Mouse (Mus musculus): ENCODE results near the gene Sec16a.

The Sec16a gene

DNA sequence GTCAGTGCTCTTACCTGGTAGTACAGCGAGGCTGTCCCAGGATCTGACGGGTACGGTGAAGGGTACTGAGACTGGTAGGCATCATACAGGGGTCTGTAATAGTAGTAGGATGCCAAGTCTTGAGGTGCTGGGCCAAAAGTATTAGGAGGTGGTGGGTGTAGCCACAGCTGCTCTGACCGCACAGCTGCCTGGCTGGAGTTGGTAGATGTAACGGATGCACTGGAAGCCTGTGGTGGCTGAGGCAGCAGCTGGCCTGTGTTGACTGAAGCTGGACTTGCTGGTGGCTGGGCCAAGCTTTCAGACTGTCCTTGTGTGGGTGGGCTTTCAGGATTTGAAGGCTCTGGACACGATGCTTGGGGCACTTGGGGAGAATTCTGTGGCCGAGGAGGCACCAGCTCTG, 6.6 kb downstream of the Sec16a start:
- no peak for DNase-seq

DNA sequence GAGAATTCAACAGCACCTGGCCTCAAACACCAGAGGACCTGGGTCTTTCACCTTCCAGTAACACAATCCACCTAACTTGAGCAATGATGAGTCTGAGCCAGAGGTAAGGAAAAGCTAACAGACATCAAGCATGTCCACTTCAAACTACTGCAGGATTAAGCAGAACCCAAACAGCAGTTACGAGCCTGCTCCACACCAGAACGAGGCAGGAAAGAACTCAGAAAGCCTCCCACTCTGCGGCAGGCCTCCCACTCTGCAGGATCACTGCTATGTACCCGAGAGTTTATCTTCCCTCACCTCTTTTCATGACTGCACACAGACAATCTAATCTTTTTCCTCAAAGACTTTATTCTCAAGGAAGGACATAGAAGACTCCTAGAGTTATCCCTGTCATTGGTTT, 7.8 kb downstream of the Sec16a start:
- no peak for DNase-seq

DNA sequence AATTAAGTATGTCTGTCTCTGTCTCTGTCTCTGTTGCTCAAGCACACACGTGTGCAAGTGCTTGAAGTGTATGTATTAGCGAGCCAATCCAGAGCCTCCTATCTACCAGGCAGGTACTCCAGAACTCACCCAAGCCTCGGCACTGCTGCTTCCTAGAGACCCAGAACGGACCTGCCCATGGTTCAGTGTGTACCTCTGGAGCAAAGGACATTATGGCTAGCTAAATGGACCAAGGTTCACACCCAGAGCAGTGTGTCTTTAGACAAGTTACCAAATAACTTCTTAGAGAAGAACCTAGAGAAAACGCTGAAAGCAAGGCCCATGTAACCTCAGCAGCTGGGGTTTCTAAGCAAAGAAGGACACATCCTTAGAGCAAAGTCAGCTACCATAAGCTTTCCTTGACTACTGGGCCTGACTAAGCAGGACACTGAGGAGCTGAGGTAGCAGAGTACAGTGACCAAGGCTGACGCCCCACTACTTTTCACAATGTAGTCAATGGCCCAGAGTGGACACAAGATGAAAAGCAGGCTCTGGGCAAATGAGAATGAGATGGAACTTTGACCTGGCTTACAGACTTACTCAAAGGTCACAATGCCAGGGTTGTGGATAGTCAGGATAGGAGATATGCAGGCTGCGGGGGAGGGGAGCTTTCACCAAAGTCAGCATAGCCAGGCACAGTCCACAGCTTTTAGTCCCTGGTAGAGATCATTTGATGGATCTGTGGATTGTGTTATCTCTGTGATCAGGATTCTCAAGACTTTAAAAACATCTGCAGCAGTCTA, 10.0 kb downstream of the Sec16a start:
- DNase-seq: no peak

DNA sequence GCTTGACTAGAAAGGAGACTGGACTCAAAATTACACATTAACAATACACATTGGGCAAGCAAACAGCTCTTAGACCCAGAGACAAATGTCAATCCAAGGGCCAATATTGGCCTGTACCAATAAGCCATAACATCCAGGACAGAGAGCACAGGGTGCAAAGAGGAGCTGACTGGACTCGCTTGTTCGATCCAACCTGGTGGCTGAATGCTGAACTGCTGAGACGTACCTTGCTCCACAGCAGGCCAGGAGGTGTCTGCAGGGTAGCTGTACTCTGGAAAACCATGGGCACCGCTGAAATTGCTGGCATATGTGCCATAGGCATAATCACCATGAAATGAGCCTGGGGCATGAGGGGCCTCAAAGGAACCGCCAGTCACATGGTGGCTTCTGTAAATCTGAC, 15.2 kb downstream of the Sec16a start:
- no peak for DNase-seq

DNA sequence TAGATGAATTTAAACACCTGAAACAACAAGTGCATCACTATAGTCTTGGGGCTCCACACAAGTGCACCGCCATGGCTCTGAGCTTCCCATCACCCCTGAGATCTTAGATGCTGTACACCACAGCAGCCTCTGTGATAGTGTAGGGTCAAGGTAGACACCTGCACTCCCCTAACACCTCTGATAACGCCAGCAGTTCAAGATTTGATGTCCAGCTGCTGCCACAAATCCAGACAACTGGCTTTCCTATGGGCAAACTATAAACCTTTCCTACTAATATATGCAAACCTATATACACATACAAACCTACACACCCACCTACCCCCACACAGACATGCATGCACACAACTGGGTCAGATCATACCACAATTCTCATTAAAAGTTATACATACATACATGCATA, 20.5 kb downstream of the Sec16a start:
- no peak for DNase-seq

DNA sequence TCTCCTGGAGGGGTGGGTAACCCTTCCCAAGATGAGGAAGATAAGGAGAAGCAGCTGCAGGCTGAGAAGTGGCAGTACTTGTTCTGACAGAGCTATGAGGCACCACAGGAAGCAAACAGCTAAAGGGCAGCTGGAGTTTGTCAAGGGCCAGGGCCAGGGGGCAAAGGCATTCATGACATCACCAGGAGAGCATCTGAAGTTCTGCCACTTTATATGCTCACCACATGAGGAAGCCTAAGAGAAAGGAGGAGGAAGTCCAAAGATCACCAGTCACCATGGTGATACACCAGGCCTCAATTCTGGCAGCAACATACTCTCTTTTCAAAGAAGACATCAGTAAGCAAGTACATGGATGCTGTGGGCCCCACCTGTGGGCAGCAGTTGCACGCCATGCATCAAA, 21.9 kb downstream of the Sec16a start:
- DNase-seq: no peak

DNA sequence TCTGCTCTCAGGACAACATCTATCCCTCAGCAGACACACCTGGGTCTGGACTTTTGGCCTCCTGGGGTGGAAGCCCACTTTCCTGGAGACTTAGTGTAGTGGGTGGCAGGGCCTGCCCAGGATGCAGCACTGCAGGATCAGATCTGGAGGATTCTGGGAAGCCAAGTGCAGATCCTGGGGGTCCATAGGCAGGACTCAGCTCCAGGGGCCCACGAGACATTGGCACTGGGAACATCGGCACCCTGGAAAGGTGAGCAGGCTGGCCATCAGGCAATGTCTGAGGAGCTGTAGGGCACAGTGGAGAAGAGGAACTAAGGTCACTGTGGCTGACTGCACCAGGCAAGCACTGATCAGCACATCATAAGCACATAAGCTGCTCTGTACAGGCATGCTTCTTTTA, 23.0 kb downstream of the Sec16a start:
- DNase-seq: no peak

DNA sequence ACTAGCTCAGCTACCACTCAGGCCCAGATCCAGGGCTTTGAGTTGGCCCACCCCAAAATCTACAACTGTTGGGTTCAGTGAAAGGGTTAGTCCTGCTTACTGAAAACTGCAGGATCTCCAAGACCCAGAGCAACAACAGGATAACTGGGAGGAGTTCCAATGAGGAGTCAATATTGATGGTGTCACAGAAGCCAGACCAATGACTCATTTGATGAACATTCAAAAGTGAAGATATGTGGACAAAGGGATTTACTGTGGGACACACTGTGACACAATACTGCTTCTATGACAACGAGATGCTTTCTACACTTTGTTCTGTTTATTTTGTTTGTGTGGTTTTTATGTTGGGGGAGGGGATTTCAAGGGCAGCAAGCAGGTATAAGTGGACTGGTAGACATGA, 26.9 kb downstream of the Sec16a start:
- no peak for DNase-seq

DNA sequence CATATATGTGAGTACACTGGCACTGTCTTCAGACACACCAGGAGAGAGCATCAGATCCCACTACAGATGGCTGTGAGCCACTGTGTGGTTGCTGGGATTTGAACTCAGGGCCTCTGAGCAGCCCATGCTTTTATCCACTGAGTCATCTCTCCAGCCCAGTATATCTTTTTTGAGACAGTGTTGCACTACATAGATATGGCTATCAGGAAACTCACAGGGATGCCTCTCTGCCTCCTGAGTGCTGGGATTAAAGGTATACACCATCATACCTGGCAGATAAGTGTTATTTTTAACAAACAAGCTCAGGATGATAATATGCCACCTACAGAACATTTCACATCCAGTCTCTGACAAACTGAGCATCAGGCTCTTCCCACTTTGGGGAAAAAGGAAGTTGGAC, 27.9 kb downstream of the Sec16a start:
- no peak for DNase-seq

DNA sequence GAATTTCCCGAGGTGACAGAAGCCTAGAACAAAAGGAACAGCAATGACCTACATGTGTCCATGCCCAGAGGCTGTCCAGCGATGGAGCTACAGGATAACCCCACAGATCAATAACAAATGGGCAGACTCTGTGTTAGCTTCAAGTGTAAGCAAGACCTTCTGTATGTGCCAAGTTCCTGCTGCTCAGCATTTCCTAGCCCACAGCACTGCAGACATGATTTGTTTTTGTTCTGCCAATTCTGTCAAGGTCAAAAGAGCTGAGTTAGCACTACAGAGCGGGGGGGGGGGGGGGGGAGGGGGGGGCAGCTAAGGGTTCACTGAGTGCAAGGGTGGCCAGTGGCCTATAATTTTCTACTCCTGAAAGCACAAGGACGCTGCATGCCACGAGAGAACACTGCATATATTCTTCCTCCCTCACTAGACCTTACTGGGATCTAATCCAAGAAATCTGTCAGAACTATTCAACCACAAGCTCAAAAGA, 34.0 kb downstream of the Sec16a start:
- DNase-seq: peak; percentile 33 to 56

DNA sequence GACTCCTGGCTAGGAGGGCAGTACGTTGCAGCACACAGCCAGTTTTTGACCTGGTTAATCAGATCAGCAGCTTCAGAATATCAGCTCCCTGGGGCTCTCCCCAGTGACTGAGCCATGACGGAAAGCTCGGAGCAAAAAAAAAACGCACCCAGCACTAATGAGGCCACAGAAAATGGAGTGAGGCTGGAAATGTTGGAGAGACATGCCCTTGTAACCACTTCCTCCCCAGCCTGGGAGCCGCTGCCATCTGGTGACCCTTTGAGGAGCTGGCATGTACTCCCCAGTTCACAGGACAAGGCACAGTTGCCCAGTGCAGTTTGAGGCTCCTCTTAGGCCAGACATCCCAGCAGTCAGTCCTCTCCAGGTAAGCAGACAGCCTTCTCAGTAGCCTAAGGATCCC, 34.9 kb downstream of the Sec16a start:
- peak; percentile 58 to 70 for DNase-seq

DNA sequence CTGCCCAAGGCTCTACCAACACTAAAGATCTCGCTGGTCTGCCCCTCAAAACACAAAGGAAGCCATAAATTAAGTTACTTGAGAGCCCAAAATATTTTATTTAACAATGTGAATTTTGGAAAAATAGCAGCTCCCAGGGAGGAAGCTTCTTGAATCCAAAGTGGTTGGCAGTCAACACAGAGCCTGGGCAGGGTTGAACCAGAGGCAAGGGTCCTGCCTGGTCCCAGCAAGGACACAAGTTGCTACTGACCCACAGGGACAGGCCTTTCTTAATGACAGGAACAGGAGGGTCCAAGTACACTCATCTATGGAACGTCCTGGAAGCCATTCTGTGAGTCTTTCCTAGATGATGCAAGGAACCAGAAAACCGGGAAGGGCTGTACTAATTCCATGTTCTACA, 35.7 kb downstream of the Sec16a start:
- DNase-seq: no peak

DNA sequence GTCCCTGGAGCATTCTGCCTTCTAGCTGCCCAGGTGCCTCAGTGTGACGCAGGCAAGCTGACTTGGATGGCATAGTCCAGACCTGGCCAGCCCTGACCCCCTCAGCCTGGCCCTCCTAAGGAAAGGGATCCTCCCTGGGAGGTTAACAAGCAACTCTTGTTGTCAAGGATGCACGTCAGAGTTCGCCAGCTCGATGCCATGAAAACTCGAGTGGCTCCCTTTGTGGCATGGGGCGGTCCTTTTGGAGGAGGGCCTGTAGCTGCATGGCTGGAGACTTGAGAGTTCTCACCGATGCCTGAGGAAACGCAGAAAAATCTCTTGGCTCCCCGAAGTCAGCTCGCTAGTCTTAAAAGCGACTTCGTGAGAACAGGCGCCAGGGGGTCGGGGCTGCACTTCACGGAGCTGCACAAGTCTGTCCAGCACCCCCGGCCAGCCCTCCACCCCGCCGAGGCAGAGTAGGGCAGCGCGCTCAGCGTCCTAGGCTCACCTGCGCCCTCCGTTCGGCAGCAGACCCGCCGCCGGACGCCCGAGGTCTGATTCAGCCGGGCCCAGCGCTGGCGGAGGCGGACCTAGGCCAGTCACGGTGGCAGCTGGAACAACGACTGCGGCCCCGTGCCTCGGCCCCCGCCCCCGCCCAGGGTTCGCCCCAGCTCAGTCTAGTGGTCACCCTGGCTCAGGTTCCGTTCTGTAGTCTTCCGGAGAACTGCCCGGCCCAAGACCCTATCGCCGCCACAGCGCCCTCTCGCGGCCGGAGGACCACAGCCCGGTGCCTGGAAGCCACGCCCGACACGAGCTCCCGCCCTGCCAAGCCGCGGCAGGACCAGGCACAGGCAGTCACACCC, 36.3 kb downstream of the Sec16a start, which contains the start of gene Inpp5e:
Inpp5e (minus strand) TSS at position 689 of the 842 bp plus-strand sequence.
- peak; percentile 100 for DNase-seq

DNA sequence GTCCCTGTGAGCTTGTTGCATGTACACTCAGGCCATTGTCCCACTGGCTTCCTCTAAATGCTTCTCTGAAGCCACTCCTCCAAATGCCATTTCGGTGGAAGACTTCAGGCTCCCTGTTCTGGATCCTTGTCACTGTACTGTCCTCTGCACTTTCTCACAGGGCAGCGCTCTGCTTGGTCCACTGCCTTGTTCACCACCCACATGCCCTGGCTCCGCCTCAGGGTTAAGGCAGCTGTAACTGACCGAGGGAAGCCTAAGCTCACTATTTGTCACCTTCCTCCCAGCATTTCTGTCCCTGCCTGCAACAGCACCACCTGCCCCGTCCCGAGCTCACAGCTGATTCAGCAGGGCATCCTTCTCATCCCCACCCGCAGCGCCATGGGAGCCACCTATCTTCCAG, 41.7 kb downstream of the Sec16a start:
- DNase-seq: no peak

DNA sequence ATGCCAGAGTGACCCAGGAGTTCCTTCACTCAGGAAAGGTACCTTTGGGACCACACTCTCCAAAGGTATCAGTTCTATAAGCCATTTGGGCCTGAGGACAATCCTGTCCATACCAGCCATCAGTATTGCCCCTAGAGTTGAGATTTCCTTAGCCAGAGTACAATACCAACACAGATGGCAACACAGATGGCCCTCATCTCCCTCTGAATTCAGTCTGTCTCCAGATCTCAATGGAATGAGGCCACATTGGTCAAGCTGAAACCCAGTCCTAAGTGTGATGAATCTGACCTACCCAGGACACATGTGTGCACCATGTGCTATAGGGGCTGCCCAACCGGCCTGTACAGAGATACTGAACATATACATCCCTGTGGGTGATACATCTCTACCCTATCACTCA, 42.8 kb downstream of the Sec16a start:
- DNase-seq: peak in 1 of 2 experiments; percentile 49

DNA sequence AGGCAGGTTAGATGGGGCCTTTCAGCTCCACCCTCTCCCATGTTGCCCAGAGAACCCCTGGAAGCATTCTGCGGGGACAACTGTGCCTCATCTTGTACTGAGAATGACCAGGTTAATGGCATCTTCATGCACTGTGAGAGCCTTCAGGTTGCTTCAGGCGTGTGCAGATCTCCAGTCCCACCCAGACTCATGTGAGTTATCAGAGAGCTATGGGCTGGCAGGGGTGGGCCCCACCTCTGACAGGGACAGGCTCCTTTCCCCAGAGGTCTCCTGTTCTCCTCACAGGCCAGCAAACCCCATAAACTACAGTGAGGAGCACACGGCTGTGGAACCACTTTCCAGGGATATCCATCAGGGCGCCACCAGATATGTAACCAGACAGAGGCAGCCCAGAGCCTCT, 44.0 kb downstream of the Sec16a start:
- no peak for DNase-seq

DNA sequence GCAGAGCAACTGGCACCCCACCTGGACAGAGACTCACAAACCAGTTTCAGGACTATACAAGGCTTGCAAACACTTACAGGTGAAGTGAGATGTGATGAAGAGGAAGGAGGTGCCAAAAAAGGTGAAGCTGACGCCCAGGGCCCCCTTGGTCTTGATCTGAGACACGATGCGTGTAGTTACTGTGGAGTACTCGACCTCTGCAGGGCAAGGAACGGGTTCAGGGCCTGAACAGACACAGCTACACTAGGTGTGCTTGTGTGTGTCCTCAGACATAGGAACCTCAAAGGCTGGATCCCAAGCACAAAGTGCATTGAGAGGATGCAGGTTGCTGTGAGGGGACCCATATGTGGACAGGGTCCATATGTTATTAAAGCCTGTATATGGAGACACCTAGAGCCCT, 44.7 kb downstream of the Sec16a start:
- DNase-seq: no peak

DNA sequence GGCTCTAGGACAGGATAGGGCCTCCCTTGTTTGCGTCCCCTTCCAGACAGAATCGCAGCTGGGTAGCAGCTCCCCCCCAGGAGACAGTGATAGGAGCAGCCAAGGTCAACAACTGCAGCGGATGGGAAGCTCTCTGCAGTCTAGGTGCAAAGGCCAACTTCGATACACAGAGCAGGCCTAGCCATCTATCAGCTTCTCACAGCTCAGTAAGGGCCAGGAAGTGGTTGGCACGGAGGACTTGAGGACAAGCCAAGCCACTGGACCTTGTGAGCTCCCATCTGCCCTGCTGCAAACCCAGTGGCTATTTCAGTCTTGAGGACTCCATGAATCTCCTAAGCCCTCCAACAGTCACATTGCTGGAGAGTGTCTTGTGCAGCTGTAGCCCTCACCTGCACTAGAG, 45.4 kb downstream of the Sec16a start:
- DNase-seq: no peak

DNA sequence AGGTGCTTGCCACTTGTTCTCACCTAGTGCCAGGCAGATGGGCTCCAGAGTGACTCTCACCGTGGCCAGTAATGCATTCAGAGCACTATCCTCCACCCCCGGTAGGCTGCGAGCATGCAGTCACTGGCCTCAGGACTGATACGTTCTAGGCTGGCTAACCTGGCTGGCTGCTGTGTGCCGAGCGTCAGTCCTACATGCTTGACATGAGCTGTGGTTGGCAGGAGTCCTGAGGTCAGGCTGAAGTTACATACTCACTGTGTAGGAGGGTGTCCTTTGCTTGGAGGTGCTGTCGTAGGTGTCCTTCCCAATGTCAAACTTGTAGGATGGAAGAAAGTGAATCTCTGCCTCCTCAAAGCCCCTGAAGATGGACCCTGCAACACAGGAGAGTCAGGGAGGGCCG, 46.0 kb downstream of the Sec16a start:
- DNase-seq: no peak

DNA sequence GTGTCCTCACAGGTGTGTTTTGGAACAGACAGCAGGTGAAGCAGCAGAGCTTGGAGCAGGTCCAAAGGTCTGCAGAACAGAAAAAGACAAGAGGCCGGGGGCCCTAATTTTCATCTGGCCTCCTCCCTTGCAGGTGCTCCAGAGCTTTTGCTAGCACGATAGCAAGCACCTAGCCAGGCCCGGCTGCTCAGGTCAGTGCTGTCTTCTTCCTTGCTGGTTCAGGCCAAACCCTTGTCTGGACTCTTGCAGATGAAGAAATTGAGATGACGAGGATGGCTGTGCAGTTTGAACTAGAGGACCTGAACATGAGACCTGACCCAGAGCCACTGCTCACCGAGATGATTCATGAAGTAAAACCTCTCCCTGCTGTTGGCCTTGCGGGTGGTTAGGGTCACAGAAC, 53.4 kb downstream of the Sec16a start:
- no peak for DNase-seq

DNA sequence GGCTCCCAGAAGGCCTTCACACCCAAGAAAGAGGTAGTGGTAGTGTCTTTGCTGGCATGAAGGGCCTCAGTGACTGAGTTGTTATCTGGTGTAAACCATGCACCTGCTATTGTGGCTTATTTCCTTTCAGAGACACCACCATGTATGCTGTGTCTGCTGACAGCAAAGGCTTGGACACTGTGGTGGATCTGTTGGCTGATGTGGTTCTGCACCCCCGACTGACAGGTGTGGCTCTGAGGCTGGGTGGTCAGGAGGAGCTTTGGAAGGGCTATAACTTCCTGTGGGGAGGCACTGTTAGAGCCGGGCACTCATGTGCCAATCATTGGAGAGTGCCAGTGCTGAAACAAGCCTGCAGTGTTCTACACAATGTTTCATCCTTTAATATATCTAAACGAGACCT, 54.1 kb downstream of the Sec16a start:
- DNase-seq: no peak

DNA sequence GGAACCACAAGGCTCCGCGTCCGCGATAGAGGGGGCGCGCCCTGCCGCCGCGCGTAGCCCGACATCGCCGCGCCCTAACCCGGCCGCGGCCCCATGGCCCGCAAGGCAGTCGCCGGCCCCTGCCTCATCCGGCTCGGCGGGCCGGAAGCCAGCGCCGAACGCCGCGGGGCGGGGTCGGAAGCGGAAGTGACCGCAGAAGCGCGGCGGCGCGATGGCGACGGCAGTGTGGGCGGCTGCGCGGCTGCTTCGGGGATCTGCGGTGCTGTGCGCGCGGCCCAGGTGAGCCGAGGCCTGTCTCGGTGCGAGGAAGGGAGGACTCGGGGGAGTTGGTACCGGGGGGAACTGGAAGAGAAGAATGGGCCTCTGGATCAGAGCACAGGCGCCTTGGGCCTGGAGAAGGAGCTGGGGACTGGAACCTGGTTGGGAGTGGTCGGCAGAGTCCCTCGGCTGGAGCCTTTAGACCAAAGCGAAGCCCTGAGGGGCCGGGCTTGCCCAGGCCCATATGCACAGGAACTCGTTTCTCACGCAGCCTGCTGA, 55.8 kb downstream of the Sec16a start, which contains the start of the genes Entr1 and Pmpca:
Entr1 (minus strand) TSS at position 163 of the 537 bp plus-strand sequence.
Pmpca (plus strand) TSS at position 186 of the 537 bp plus-strand sequence.
- DNase-seq: peak; percentile 92 to 93

DNA sequence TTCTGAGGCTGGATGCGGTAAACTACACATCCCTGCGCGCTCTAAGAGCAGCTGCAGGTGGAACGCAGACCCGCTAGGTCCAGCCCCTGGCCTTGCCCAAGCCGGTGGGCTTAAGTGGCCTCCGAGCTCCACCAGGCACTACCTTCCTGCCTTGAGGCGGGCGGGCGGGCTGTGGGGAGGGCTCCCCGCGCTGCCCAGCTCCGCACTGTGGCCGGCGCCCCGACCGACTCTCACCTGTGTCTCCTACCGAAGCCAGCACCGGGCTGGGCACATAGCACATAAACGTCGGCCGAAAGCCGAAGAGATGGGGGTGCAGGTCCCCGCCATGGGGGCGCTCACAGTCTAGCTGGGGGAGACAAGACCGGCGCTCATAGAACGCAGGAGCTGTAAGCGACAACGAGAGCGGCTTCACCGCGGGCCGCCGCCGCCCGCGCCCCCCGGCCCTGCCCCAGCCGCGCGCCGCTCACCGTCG, 56.3 kb downstream of the Sec16a start:
- no peak for DNase-seq
